Mouse (Mus musculus) liver, postnatal 0 days (tissue): Measurements from ENCODE around the gene Tent5b.

Source experiments
- CTCF ChIP-seq: sonication (generic); IDR thresholded peaks from 2 replicates; pipeline ENCODE4 v1.5.1; 2016; ENCODE audit warnings: antibody characterized with exemption, low read depth
- EP300 ChIP-seq: IDR thresholded peaks from 2 replicates; pipeline ENCODE4 v1.6.1; 2016; ENCODE audit warnings: antibody characterized with exemption, low read depth, mild to moderate bottlenecking

GRCm38 (mm10) chr4:133447366-133447765 is 32.6 kb upstream of the Tent5b start:
- TF ChIP-seq CTCF (no peak), EP300 (no peak)
